Mouse (Mus musculus): Measurements from ENCODE around the gene Zfp296.

- TF ChIP-seq CHD2 (IDR thresholded peaks at IDR 0.05; ENCODE audit: low read depth, low read length) (no peak), ZNF384 (IDR thresholded peaks at IDR 0.05; ENCODE audit: low read depth, low read length) (no peak), ZC3H11A (IDR thresholded peaks at IDR 0.05; ENCODE audit: borderline replicate concordance, low read depth, low read length) (no peak), HCFC1 (IDR thresholded peaks at IDR 0.05; ENCODE audit: borderline replicate concordance, insufficient read depth, low read length) (no peak), MAFK (IDR thresholded peaks at IDR 0.05; ENCODE audit: insufficient read depth, low read depth, low read length) (no peak)
Observed at GRCm38 (mm10) chr7:19593061-19593730, 16.1 kb downstream of the Zfp296 start.
